Mouse (Mus musculus) hindbrain, postnatal 0 days (tissue): ENCODE results near the gene Apmap. TPM values are rescaled to one million over a fixed set of nuclear protein-coding genes. Genes with fewer than 3 reads are reported as not detected.

Experiments used
- ATAC-seq: fragments of 200-750 bp; cut with Nextera tagmentation; 2 replicates; pipeline ENCODE4 v1.8.0; 2017; ENCODE audit warnings: mild to moderate bottlenecking, moderate TSS enrichment, moderate library complexity
- DNase-seq: peaks from one replicate; pipeline ENCODE4 v3.0.0-alpha.2; 2015; ENCODE audit warnings: low spot score
- H3K27ac ChIP-seq: fragments of 300-500 bp; sonication (generic); 2 replicates; pipeline ENCODE4 v1.5.1; 2014; ENCODE audit warnings: mild to moderate bottlenecking
- H3K27me3 ChIP-seq: fragments of 300-500 bp; sonication (generic); 2 replicates; pipeline ENCODE4 v1.6.1; 2014; ENCODE audit warnings: low read length, mixed read lengths; ENCODE audit not compliant: insufficient read depth
- H3K36me3 ChIP-seq: fragments of 300-500 bp; sonication (generic); 2 replicates; pipeline ENCODE4 v1.6.1; 2014; ENCODE audit warnings: low read length, mixed read lengths; ENCODE audit not compliant: insufficient read depth
- H3K4me1 ChIP-seq: fragments of 300-500 bp; sonication (generic); 2 replicates; pipeline ENCODE4 v1.6.1; 2014; ENCODE audit warnings: antibody characterized with exemption, low read length, mixed read lengths; ENCODE audit not compliant: insufficient read depth
- H3K4me2 ChIP-seq: fragments of 300-500 bp; sonication (generic); 2 replicates; pipeline ENCODE4 v1.6.1; 2014; ENCODE audit warnings: low read depth, mild to moderate bottlenecking, low read length, moderate library complexity, mixed read lengths
- H3K4me3 ChIP-seq: fragments of 300-500 bp; sonication (generic); 2 replicates; pipeline ENCODE4 v1.5.1; 2014; ENCODE audit warnings: low read length
- H3K9ac ChIP-seq: fragments of 300-500 bp; sonication (generic); replicated peaks from 2 replicates; pipeline ENCODE4 v1.6.1; 2014; ENCODE audit warnings: mild to moderate bottlenecking, low read length, moderate library complexity, mixed read lengths
- H3K9me3 ChIP-seq: fragments of 300-500 bp; sonication (generic); 2 replicates; pipeline ENCODE4 v1.6.1; 2016; ENCODE audit warnings: low read length, mixed read lengths
- CTCF ChIP-seq: IDR thresholded peaks from 2 replicates; pipeline ENCODE4 v1.5.1; 2016; ENCODE audit warnings: antibody characterized with exemption, control low read depth, low read depth
- WGBS: fragments of 180-500 bp; shearing (Covaris S2); extraction: QIAGEN DNeasy Blood & Tissue Kit; methylation state at CpG from one replicate; pipeline ENCODE4 v1.1.7; 2014; 5-methylcytosine and 5-hydroxymethylcytosine counted together
- polyA plus RNA-seq: library from polyadenylated mRNA; unstranded; fragments of >200 nt; fragmentation: Nextera tagmentation; extraction: Ambion mirVana; gene quantifications from 2 replicates; pipeline ENCODE4 v1.2.1, GENCODE M21; 2015
- total RNA-seq: library from RNA; depleted of rRNA; stranded (reverse); fragments of >200 nt; gene quantifications from 2 replicates; pipeline ENCODE4 v1.2.3, GENCODE M21; 2014

Apmap gene
- total and polyA plus RNA-seq, 2 experiments from 2014 or later = 32.6 to 55.6 TPM

- Histone ChIP-seq H3K9me3 (no peaks in the 10 kb centered on the region), H3K9ac (no peak overlapping the region), H3K27ac (no peak overlapping the region), H3K4me1 (no peaks in the 10 kb centered on the region), H3K36me3 (no peaks in the 10 kb centered on the region), H3K4me2 (no peak overlapping the region), H3K27me3 (no peaks in the 10 kb centered on the region), H3K4me3 (no peak overlapping the region)
- no peak for TF ChIP-seq CTCF
- DNase-seq (no peak), ATAC-seq (no peak)
- 95% methylated on average over 2 of the region's 2 CpGs for WGBS
Observed at GRCm38 (mm10) chr2:150600263-150600662, 8.1 kb downstream of the Apmap start.

- no peak for TF ChIP-seq CTCF
- ATAC-seq = no peak
- 89% methylated on average over 3 of the region's 3 CpGs for WGBS
- DNase-seq = no peak
- no peak overlapping the region for H3K27ac ChIP-seq
- H3K9me3 ChIP-seq = no peaks in the 10 kb centered on the region
- H3K4me3 ChIP-seq = no peak overlapping the region
- H3K9ac ChIP-seq = no peak overlapping the region
- peaks cover 7% of the 10 kb centered on the region; the same call in 1 of the 2 replicates for H3K36me3 ChIP-seq
- no peaks in the 10 kb centered on the region for H3K4me1 ChIP-seq
- H3K4me2 ChIP-seq = no peak overlapping the region
- H3K27me3 ChIP-seq = no peaks in the 10 kb centered on the region
Observed at GRCm38 (mm10) chr2:150595411-150596190, 12.8 kb downstream of the Apmap start.

- H3K9me3 ChIP-seq = no peaks in the 10 kb centered on the region
- no peak overlapping the region for H3K9ac ChIP-seq
- H3K4me1 ChIP-seq = no peaks in the 10 kb centered on the region
- H3K27me3 ChIP-seq = no peaks in the 10 kb centered on the region
- H3K36me3 ChIP-seq = peaks cover 40% of the 10 kb centered on the region
- WGBS = 76% methylated on average over 11 of the region's 11 CpGs
- H3K4me2 ChIP-seq = no peak overlapping the region
- TF ChIP-seq CTCF = no peak
- no peak overlapping the region for H3K4me3 ChIP-seq
- no peak for DNase-seq
- H3K27ac ChIP-seq = no peak overlapping the region
- no peak for ATAC-seq
Observed at GRCm38 (mm10) chr2:150589076-150589475, 19.3 kb downstream of the Apmap start.

GRCm38 (mm10) chr2:150579628-150580027, 28.7 kb downstream of the Apmap start:
- no peak overlapping the region for H3K4me3 ChIP-seq
- no peak overlapping the region for H3K4me2 ChIP-seq
- DNase-seq (no peak), ATAC-seq (no peak)
- TF ChIP-seq CTCF = no peak
- H3K9me3 ChIP-seq = no peaks in the 10 kb centered on the region
- no peak overlapping the region for H3K9ac ChIP-seq
- no peaks in the 10 kb centered on the region for H3K4me1 ChIP-seq
- no peaks in the 10 kb centered on the region for H3K27me3 ChIP-seq
- no peak overlapping the region for H3K27ac ChIP-seq
- WGBS = 97% methylated on average over 1 of the region's 1 CpGs
- peaks cover 22% of the 10 kb centered on the region for H3K36me3 ChIP-seq

GRCm38 (mm10) chr2:150578603-150579002, 29.8 kb downstream of the Apmap start:
- Histone ChIP-seq H3K36me3 (peaks cover 13% of the 10 kb centered on the region), H3K4me1 (no peaks in the 10 kb centered on the region)

GRCm38 (mm10) chr2:150576256-150576655, 32.1 kb downstream of the Apmap start:
- Histone ChIP-seq H3K9ac (no peak overlapping the region), H3K4me3 (no peak overlapping the region), H3K36me3 (no peaks in the 10 kb centered on the region), H3K27ac (no peak overlapping the region), H3K27me3 (no peaks in the 10 kb centered on the region), H3K4me2 (no peak overlapping the region), H3K4me1 (no peaks in the 10 kb centered on the region), H3K9me3 (no peaks in the 10 kb centered on the region)
- DNase-seq (no peak), ATAC-seq (no peak)
- no peak for TF ChIP-seq CTCF
- 95% methylated on average over 1 of the region's 1 CpGs for WGBS

More at GRCm38 (mm10) chr2:150578603-150579002, 29.8 kb downstream of the Apmap start:
- TF ChIP-seq CTCF = no peak
- DNase-seq = no peak
- H3K9ac ChIP-seq = no peak overlapping the region
- no peak for ATAC-seq
- no peaks in the 10 kb centered on the region for H3K27me3 ChIP-seq
- H3K9me3 ChIP-seq = no peaks in the 10 kb centered on the region
- no peak overlapping the region for H3K4me3 ChIP-seq
- no peak overlapping the region for H3K27ac ChIP-seq
- WGBS = 88% methylated on average over 5 of the region's 5 CpGs
- no peak overlapping the region for H3K4me2 ChIP-seq

- ATAC-seq (no peak), DNase-seq (no peak)
- H3K36me3 ChIP-seq = no peaks in the 10 kb centered on the region
- WGBS = 85% methylated on average over 3 of the region's 3 CpGs
- no peak overlapping the region for H3K4me2 ChIP-seq
- TF ChIP-seq CTCF = no peak
- no peaks in the 10 kb centered on the region for H3K27me3 ChIP-seq
- no peak overlapping the region for H3K9ac ChIP-seq
- no peaks in the 10 kb centered on the region for H3K9me3 ChIP-seq
- H3K4me3 ChIP-seq = no peak overlapping the region
- H3K4me1 ChIP-seq = no peaks in the 10 kb centered on the region
- H3K27ac ChIP-seq = no peak overlapping the region
Observed at GRCm38 (mm10) chr2:150572463-150572862, 35.9 kb downstream of the Apmap start.
